ENCODE assay signal across 22 mouse cellular contexts in genomic region chr12:52302961-52303360, GRCm38 (mm10).
"Had no signal": no experiment of that assay in that cellular context is flagged by ENCODE, and none has a peak within 500 bp of the region (broad histone marks: within the 10 kb centered on the region; RNA-seq: fewer than 3 reads in every experiment).

No protein-coding gene starts in this region.

- DNase-seq: heart, postnatal 10 days; heart, postnatal 14 days; heart, postnatal 36 days; heart, postnatal 4 days; kidney, adult 11 months; kidney, adult 18-20 months; kidney, adult 2 months; kidney, adult 8-10 months; kidney, adult 9 months; kidney, postnatal 10 days; kidney, postnatal 14 days; kidney, postnatal 25 days; kidney, postnatal 36 days; kidney, postnatal 4 days; layer of hippocampus, adult 9-11 months; layer of hippocampus, postnatal 36 days had no signal

- ATAC-seq: hindbrain, embryonic 16.5 days; hindbrain, postnatal 0 days; inflammation-experienced regulatory T-cells, adult 6 months; intestine, embryonic 15.5 days; intestine, embryonic 16.5 days; intestine, postnatal 0 days had no signal
